Mouse (Mus musculus): ENCODE data around the gene Pik3cg. TPM values are rescaled to one million over a fixed set of nuclear protein-coding genes. Genes with fewer than 3 reads are reported as not detected.

Pik3cg gene
- total and polyA plus RNA-seq, 2 experiments, result 0.40 to 1.2 TPM

- Histone ChIP-seq H3K27ac (replicated peaks; ENCODE audit: insufficient read depth, low read depth, low read length) (no peak overlapping the region), H3K79me2 (ENCODE audit: control insufficient read depth, insufficient read depth, low read length) (no peaks in the 10 kb centered on the region), H3K9ac (ENCODE audit: low read depth, low read length) (no peak overlapping the region), H3K4me3 (ENCODE audit: insufficient read depth, low read depth, low read length) (no peak overlapping the region), H3K36me3 (ENCODE audit: control insufficient read depth, insufficient read depth, low read length) (no peaks in the 10 kb centered on the region), H3K4me1 (ENCODE audit: control insufficient read depth, insufficient read depth, low read length) (no peaks in the 10 kb centered on the region), H3K27me3 (ENCODE audit: control insufficient read depth, insufficient read depth, low read length) (no peaks in the 10 kb centered on the region)
- no peak for DNase-seq (ENCODE audit: extremely low read depth, low read depth, low spot score)
- TF ChIP-seq CTCF (IDR thresholded peaks at IDR 0.05; ENCODE audit: low read depth, low read length), result no peak
- no peak for TF ChIP-seq POLR2A (IDR thresholded peaks at IDR 0.05; ENCODE audit: extremely low read depth, insufficient read depth, low read length)
- 89% methylated on average over 15 of the region's 15 CpGs for WGBS
Observed at GRCm38 (mm10) chr12:32182632-32183419, 25.6 kb downstream of the Pik3cg start.

GRCm38 (mm10) chr12:32181885-32182284 is 26.6 kb downstream of the Pik3cg start:
- Histone ChIP-seq H3K9ac (ENCODE audit: low read depth, low read length) (no peak overlapping the region), H3K4me1 (ENCODE audit: control insufficient read depth, insufficient read depth, low read length) (no peaks in the 10 kb centered on the region), H3K4me3 (ENCODE audit: insufficient read depth, low read depth, low read length) (no peak overlapping the region), H3K27ac (replicated peaks; ENCODE audit: insufficient read depth, low read depth, low read length) (no peak overlapping the region), H3K27me3 (ENCODE audit: control insufficient read depth, insufficient read depth, low read length) (no peaks in the 10 kb centered on the region), H3K79me2 (ENCODE audit: control insufficient read depth, insufficient read depth, low read length) (no peaks in the 10 kb centered on the region), H3K36me3 (ENCODE audit: control insufficient read depth, insufficient read depth, low read length) (no peaks in the 10 kb centered on the region)
- 68% methylated on average over 4 of the region's 4 CpGs for WGBS
- TF ChIP-seq CTCF (IDR thresholded peaks at IDR 0.05; ENCODE audit: low read depth, low read length), result no peak
- DNase-seq (ENCODE audit: extremely low read depth, low read depth, low spot score), result no peak

GRCm38 (mm10) chr12:32174437-32174836 is 34.0 kb downstream of the Pik3cg start:
- H3K27ac ChIP-seq (replicated peaks; ENCODE audit: insufficient read depth, low read depth, low read length), result no peak overlapping the region
- no peaks in the 10 kb centered on the region for H3K27me3 ChIP-seq (ENCODE audit: control insufficient read depth, insufficient read depth, low read length)
- H3K4me1 ChIP-seq (ENCODE audit: control insufficient read depth, insufficient read depth, low read length), result no peaks in the 10 kb centered on the region
- H3K9ac ChIP-seq (ENCODE audit: low read depth, low read length), result no peak overlapping the region
- no peak for DNase-seq (ENCODE audit: extremely low read depth, low read depth, low spot score)
- H3K79me2 ChIP-seq (ENCODE audit: control insufficient read depth, insufficient read depth, low read length), result no peaks in the 10 kb centered on the region
- H3K36me3 ChIP-seq (ENCODE audit: control insufficient read depth, insufficient read depth, low read length), result no peaks in the 10 kb centered on the region
- 95% methylated on average over 6 of the region's 6 CpGs for WGBS
- TF ChIP-seq POLR2A (IDR thresholded peaks at IDR 0.05; ENCODE audit: extremely low read depth, insufficient read depth, low read length) (no peak), CTCF (IDR thresholded peaks at IDR 0.05; ENCODE audit: low read depth, low read length) (no peak)
- no peak overlapping the region for H3K4me3 ChIP-seq (ENCODE audit: insufficient read depth, low read depth, low read length)

GRCm38 (mm10) chr12:32172826-32173225 is 35.6 kb downstream of the Pik3cg start:
- 80% methylated on average over 7 of the region's 7 CpGs for WGBS
- H3K27me3 ChIP-seq (ENCODE audit: control insufficient read depth, insufficient read depth, low read length), result no peaks in the 10 kb centered on the region
- no peaks in the 10 kb centered on the region for H3K79me2 ChIP-seq (ENCODE audit: control insufficient read depth, insufficient read depth, low read length)
- H3K27ac ChIP-seq (replicated peaks; ENCODE audit: insufficient read depth, low read depth, low read length), result no peak overlapping the region
- no peak overlapping the region for H3K4me3 ChIP-seq (ENCODE audit: insufficient read depth, low read depth, low read length)
- H3K4me1 ChIP-seq (ENCODE audit: control insufficient read depth, insufficient read depth, low read length), result no peaks in the 10 kb centered on the region
- no peak overlapping the region for H3K9ac ChIP-seq (ENCODE audit: low read depth, low read length)
- no peak for TF ChIP-seq CTCF (IDR thresholded peaks at IDR 0.05; ENCODE audit: low read depth, low read length)
- TF ChIP-seq POLR2A (IDR thresholded peaks at IDR 0.05; ENCODE audit: extremely low read depth, insufficient read depth, low read length), result no peak
- no peak for DNase-seq (ENCODE audit: extremely low read depth, low read depth, low spot score)
- no peaks in the 10 kb centered on the region for H3K36me3 ChIP-seq (ENCODE audit: control insufficient read depth, insufficient read depth, low read length)

- no peak for TF ChIP-seq CTCF (IDR thresholded peaks at IDR 0.05; ENCODE audit: low read depth, low read length)
- no peak for TF ChIP-seq POLR2A (IDR thresholded peaks at IDR 0.05; ENCODE audit: extremely low read depth, insufficient read depth, low read length)
- 43% methylated on average over 5 of the region's 5 CpGs for WGBS
- Histone ChIP-seq H3K79me2 (ENCODE audit: control insufficient read depth, insufficient read depth, low read length) (no peaks in the 10 kb centered on the region), H3K27me3 (ENCODE audit: control insufficient read depth, insufficient read depth, low read length) (no peaks in the 10 kb centered on the region), H3K36me3 (ENCODE audit: control insufficient read depth, insufficient read depth, low read length) (no peaks in the 10 kb centered on the region), H3K4me3 (ENCODE audit: insufficient read depth, low read depth, low read length) (no peak overlapping the region), H3K27ac (replicated peaks; ENCODE audit: insufficient read depth, low read depth, low read length) (no peak overlapping the region), H3K4me1 (ENCODE audit: control insufficient read depth, insufficient read depth, low read length) (no peaks in the 10 kb centered on the region), H3K9ac (ENCODE audit: low read depth, low read length) (no peak overlapping the region)
- DNase-seq (ENCODE audit: extremely low read depth, low read depth, low spot score), result no peak
Observed at GRCm38 (mm10) chr12:32169164-32169563, 39.3 kb downstream of the Pik3cg start.

GRCm38 (mm10) chr12:32168751-32169150 is 39.7 kb downstream of the Pik3cg start:
- H3K4me1 ChIP-seq (ENCODE audit: control insufficient read depth, insufficient read depth, low read length), result no peaks in the 10 kb centered on the region
- H3K27me3 ChIP-seq (ENCODE audit: control insufficient read depth, insufficient read depth, low read length), result no peaks in the 10 kb centered on the region
- WGBS, result 35% methylated on average over 3 of the region's 3 CpGs
- no peak overlapping the region for H3K4me3 ChIP-seq (ENCODE audit: insufficient read depth, low read depth, low read length)
- no peak for TF ChIP-seq POLR2A (IDR thresholded peaks at IDR 0.05; ENCODE audit: extremely low read depth, insufficient read depth, low read length)
- no peak for TF ChIP-seq CTCF (IDR thresholded peaks at IDR 0.05; ENCODE audit: low read depth, low read length)
- no peaks in the 10 kb centered on the region for H3K36me3 ChIP-seq (ENCODE audit: control insufficient read depth, insufficient read depth, low read length)
- no peak overlapping the region for H3K27ac ChIP-seq (replicated peaks; ENCODE audit: insufficient read depth, low read depth, low read length)
- H3K9ac ChIP-seq (ENCODE audit: low read depth, low read length), result no peak overlapping the region
- H3K79me2 ChIP-seq (ENCODE audit: control insufficient read depth, insufficient read depth, low read length), result no peaks in the 10 kb centered on the region
- no peak for DNase-seq (ENCODE audit: extremely low read depth, low read depth, low spot score)

Measured in liver, adult 2 months (tissue).